Mouse (Mus musculus): Measurements from ENCODE around the gene Exoc6b. TPM values are rescaled to one million over a fixed set of nuclear protein-coding genes. Genes with fewer than 3 reads are reported as not detected.

Exoc6b gene
- polyA plus RNA-seq, 1 experiment from 2014 or later: 66.1 TPM

DNA sequence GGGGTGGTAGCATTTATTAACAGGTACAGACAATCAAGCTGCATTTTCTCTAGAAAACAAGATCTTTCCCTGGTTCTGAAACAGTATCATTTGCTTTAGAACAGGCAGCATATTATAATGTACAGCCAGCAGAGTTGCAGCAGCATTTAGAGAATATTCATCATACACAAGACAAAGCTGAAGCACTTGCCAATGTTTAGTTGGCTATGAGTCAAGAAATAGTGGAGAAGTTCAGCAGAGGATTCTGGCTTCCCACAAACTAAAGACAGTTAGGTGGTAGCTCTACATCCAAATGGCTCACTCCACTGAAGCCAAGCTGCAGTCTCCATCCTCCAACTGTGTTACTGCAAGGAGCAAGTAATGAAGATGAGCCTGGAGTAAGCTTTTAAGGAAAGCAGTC, 342.4 kb downstream of the Exoc6b start:
- no peaks in the 10 kb centered on the region for H3K27me3 ChIP-seq (replicated peaks; ENCODE audit: control insufficient read depth, insufficient read depth, low read length)
- no peak overlapping the region for H3K9ac ChIP-seq (replicated peaks; ENCODE audit: low read depth, low read length)
- no peaks in the 10 kb centered on the region; the same call in 1 of the 2 replicates for H3K9me3 ChIP-seq (ENCODE audit: control insufficient read depth, low read length)
- H3K4me3 ChIP-seq (replicated peaks; ENCODE audit: low read length): no peak overlapping the region
- no peak overlapping the region for H3K4me2 ChIP-seq (ENCODE audit: low read length)
- H3K27ac ChIP-seq (ENCODE audit: low read length): no peak overlapping the region
- no peaks in the 10 kb centered on the region for H3K36me3 ChIP-seq (ENCODE audit: control insufficient read depth, insufficient read depth)
- 0 out of 2 replicates have a peak, but pooled peaks cover 3% of the 10 kb centered on the region for H3K4me1 ChIP-seq (replicated peaks; ENCODE audit: control insufficient read depth, insufficient read depth, low read length)
- ATAC-seq: no peak

DNA sequence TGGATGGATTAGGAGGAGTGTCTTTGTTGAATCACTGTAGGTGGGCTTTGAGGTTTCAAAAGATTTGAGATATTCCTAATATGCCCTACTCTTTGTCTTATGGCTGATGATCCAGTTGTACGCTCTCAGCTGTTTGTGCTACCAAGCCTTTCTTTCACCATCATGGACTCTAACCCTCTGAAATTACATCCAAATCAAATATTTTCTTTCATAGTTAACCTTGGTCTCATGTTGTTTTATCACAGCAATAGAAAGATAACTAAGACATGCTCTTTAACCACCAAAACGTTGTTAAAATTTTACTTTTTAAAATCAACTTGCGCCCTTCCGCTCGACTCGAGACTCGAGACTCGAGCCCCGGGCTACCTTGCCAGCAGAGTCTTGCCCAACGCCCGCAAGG, 356.1 kb downstream of the Exoc6b start:
- no peak overlapping the region for H3K4me3 ChIP-seq (replicated peaks; ENCODE audit: low read length)
- H3K4me2 ChIP-seq (ENCODE audit: low read length): no peak overlapping the region
- H3K27me3 ChIP-seq (replicated peaks; ENCODE audit: control insufficient read depth, insufficient read depth, low read length): no peaks in the 10 kb centered on the region
- WGBS: 90% methylated on average over 11 of the region's 11 CpGs
- peaks cover 4% of the 10 kb centered on the region; the same call in 1 of the 2 replicates for H3K4me1 ChIP-seq (replicated peaks; ENCODE audit: control insufficient read depth, insufficient read depth, low read length)
- no peak overlapping the region for H3K9ac ChIP-seq (replicated peaks; ENCODE audit: low read depth, low read length)
- H3K36me3 ChIP-seq (ENCODE audit: control insufficient read depth, insufficient read depth): no peaks in the 10 kb centered on the region
- no peak for ATAC-seq
- H3K9me3 ChIP-seq (ENCODE audit: control insufficient read depth, low read length): no peaks in the 10 kb centered on the region
- H3K27ac ChIP-seq (ENCODE audit: low read length): no peak overlapping the region

DNA sequence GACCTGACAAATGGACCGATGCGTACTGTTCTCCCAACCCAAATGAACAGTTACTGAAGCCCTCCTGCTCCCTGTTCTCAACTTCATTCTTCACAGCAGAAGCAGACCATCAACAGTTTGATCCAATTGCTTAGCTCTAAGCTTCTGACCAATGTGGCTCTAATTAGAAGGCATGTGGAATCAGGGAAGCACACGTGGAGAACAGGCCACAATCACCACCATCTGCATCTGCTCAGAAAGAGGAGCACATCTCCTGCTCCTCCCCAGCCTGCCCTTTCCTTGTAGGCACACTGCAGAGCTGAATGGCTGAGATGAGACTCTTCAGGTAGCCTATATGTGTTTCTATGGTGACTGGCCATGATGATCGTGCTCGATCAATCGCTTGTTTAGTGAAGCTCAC, 358.5 kb downstream of the Exoc6b start:
- no peak overlapping the region for H3K4me3 ChIP-seq (replicated peaks; ENCODE audit: low read length)
- H3K36me3 ChIP-seq (ENCODE audit: control insufficient read depth, insufficient read depth): no peaks in the 10 kb centered on the region
- whole genome bisulfite sequencing: 90% methylated on average over 6 of the region's 6 CpGs
- H3K27ac ChIP-seq (ENCODE audit: low read length): no peak overlapping the region
- peaks cover 8% of the 10 kb centered on the region for H3K4me1 ChIP-seq (replicated peaks; ENCODE audit: control insufficient read depth, insufficient read depth, low read length)
- H3K27me3 ChIP-seq (replicated peaks; ENCODE audit: control insufficient read depth, insufficient read depth, low read length): no peaks in the 10 kb centered on the region
- H3K9me3 ChIP-seq (ENCODE audit: control insufficient read depth, low read length): no peaks in the 10 kb centered on the region
- no peak overlapping the region for H3K4me2 ChIP-seq (ENCODE audit: low read length)
- no peak overlapping the region for H3K9ac ChIP-seq (replicated peaks; ENCODE audit: low read depth, low read length)
- no peak for ATAC-seq

DNA sequence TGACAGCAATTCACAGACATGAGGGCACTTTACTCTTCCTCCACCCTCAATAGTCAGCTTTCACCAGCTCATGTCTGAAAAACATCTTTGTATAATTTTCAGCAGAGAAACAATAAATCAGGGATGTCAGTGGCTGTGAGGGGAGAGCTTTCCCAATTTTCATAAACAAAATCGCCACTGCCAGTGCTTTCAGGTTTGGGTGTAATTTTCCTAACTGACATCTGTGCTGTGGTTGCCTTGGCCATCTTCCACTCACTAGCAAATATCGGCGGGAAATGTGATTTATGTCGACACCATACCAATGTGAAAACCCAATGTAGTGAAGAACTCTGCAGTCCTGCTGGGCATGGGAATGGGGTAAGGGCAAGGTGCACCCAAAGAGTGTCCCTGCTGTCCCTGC, 360.7 kb downstream of the Exoc6b start:
- Histone ChIP-seq H3K9me3 (ENCODE audit: control insufficient read depth, low read length) (no peaks in the 10 kb centered on the region), H3K4me3 (replicated peaks; ENCODE audit: low read length) (no peak overlapping the region), H3K4me1 (replicated peaks; ENCODE audit: control insufficient read depth, insufficient read depth, low read length) (peaks cover 8% of the 10 kb centered on the region), H3K4me2 (ENCODE audit: low read length) (no peak overlapping the region), H3K9ac (replicated peaks; ENCODE audit: low read depth, low read length) (no peak overlapping the region), H3K36me3 (ENCODE audit: control insufficient read depth, insufficient read depth) (no peaks in the 10 kb centered on the region), H3K27ac (ENCODE audit: low read length) (no peak overlapping the region), H3K27me3 (replicated peaks; ENCODE audit: control insufficient read depth, insufficient read depth, low read length) (no peaks in the 10 kb centered on the region)
- no peak for ATAC-seq
- WGBS: 76% methylated on average over 4 of the region's 4 CpGs

DNA sequence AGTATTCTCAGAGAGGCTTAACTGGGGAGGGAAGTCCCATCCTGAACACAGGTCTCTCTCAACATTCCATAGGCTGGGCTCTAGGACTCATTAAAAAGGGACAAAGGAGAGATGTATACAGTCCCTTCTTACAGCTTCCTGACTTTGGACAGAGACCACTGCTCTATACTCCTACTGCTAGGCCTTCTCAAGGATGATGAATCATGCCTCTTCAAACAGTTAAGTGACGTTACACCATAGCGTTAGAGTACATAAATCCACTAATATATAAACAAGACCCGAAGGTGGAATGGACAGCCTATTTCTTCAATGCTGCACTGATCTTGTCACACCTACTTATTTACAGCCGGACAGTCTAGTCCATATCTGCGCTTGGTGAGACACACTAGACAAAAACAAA, 369.7 kb downstream of the Exoc6b start:
- H3K4me2 ChIP-seq (ENCODE audit: low read length): no peak overlapping the region
- no peaks in the 10 kb centered on the region for H3K27me3 ChIP-seq (replicated peaks; ENCODE audit: control insufficient read depth, insufficient read depth, low read length)
- no peak overlapping the region for H3K27ac ChIP-seq (ENCODE audit: low read length)
- H3K4me3 ChIP-seq (replicated peaks; ENCODE audit: low read length): no peak overlapping the region
- WGBS: 93% methylated on average over 5 of the region's 5 CpGs
- ATAC-seq: no peak
- no peak overlapping the region for H3K9ac ChIP-seq (replicated peaks; ENCODE audit: low read depth, low read length)
- no peaks in the 10 kb centered on the region for H3K9me3 ChIP-seq (ENCODE audit: control insufficient read depth, low read length)
- no peaks in the 10 kb centered on the region; the same call in 1 of the 2 replicates for H3K4me1 ChIP-seq (replicated peaks; ENCODE audit: control insufficient read depth, insufficient read depth, low read length)
- no peaks in the 10 kb centered on the region for H3K36me3 ChIP-seq (ENCODE audit: control insufficient read depth, insufficient read depth)

DNA sequence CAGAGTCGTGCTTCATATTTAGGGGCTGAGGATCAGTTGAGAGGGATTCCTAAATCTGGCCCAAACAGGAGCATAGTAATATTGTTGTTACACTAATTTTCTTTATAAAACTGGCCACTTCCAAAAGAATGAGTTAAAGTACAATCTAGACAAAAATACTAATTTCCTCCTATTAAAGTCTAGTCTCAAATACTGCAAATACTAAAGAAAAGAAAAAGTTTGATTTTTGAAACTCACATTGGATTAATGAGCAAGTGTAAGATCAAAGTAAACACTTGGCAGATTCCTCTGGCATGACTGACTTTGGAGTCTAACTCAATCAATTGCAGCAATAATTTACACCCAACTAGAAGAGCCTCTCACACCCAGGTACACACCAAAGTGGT, 371.0 kb downstream of the Exoc6b start:
- Histone ChIP-seq H3K27me3 (replicated peaks; ENCODE audit: control insufficient read depth, insufficient read depth, low read length) (no peaks in the 10 kb centered on the region), H3K36me3 (ENCODE audit: control insufficient read depth, insufficient read depth) (no peaks in the 10 kb centered on the region), H3K27ac (ENCODE audit: low read length) (no peak overlapping the region), H3K4me2 (ENCODE audit: low read length) (no peak overlapping the region), H3K4me3 (replicated peaks; ENCODE audit: low read length) (no peak overlapping the region), H3K9me3 (ENCODE audit: control insufficient read depth, low read length) (no peaks in the 10 kb centered on the region), H3K9ac (replicated peaks; ENCODE audit: low read depth, low read length) (no peak overlapping the region), H3K4me1 (replicated peaks; ENCODE audit: control insufficient read depth, insufficient read depth, low read length) (peaks cover 2% of the 10 kb centered on the region)
- no peak for ATAC-seq
- WGBS: 42% methylated on average over 1 of the region's 1 CpGs

DNA sequence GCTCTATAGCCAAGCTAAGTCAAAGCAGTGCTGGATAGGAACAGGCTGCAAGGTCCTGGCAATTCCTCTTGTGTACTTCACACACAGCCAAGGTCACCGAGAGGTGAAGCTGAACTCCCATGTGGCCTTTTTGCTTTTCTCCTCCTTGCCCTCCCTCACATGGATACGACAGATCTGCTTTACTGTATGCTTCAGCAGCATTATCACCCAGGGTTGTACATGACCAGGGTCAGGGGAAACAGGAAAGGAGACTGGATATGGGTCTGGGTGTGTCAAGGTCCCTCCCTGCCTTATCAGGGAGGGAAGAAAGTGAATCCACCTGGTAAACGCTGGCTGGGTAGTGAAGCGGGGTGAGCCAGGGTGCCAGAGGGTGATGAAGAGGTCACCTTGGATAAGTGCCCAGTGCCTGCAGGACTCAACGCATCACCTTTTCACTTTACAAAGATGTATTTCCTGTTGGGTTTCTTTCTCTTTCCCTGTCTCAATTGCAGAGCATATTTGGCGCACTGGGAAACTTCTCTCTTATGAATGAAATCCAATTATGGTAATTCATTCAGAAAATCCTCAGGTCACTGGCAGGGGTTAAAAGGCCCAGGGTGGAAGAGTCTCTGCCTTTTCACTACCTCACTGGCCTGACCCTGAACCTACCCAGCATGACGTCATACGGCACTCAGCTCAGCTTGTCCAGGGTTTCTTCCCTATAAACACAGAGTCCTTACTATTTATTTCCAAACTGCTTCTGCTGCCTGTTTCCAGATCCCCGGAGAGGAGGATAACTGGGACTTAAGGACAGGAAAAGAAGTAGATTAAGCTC, 371.6 kb downstream of the Exoc6b start:
- Histone ChIP-seq H3K9me3 (ENCODE audit: control insufficient read depth, low read length) (no peaks in the 10 kb centered on the region), H3K36me3 (ENCODE audit: control insufficient read depth, insufficient read depth) (no peaks in the 10 kb centered on the region), H3K4me3 (replicated peaks; ENCODE audit: low read length) (no peak overlapping the region), H3K4me1 (replicated peaks; ENCODE audit: control insufficient read depth, insufficient read depth, low read length) (peaks cover 2% of the 10 kb centered on the region), H3K9ac (replicated peaks; ENCODE audit: low read depth, low read length) (no peak overlapping the region), H3K27ac (ENCODE audit: low read length) (no peak overlapping the region), H3K27me3 (replicated peaks; ENCODE audit: control insufficient read depth, insufficient read depth, low read length) (no peaks in the 10 kb centered on the region), H3K4me2 (ENCODE audit: low read length) (no peak overlapping the region)
- 53% methylated on average over 9 of the region's 9 CpGs for WGBS
- ATAC-seq: no peak

DNA sequence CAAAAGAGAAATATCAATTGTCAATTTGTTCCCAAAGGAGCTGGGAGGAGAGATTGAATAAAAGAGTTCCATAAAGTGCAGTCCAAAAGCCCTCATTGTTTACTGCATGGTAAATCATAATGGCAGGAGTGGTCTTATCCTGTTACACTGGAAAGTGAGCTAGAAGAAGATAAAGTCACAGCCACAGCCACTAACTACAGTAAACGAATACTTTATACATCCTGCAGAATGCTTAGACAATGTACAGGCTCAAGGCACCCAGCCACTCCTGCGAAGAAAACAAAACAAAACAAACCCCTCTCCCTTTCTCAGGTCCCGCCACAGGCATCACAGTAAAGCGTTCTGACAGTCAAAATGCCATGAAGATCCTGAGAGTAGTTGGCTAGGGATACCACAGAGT, 375.5 kb downstream of the Exoc6b start:
- Histone ChIP-seq H3K36me3 (ENCODE audit: control insufficient read depth, insufficient read depth) (no peaks in the 10 kb centered on the region), H3K4me3 (replicated peaks; ENCODE audit: low read length) (no peak overlapping the region), H3K4me1 (replicated peaks; ENCODE audit: control insufficient read depth, insufficient read depth, low read length) (peaks cover 2% of the 10 kb centered on the region), H3K9me3 (ENCODE audit: control insufficient read depth, low read length) (no peaks in the 10 kb centered on the region), H3K4me2 (ENCODE audit: low read length) (no peak overlapping the region), H3K27me3 (replicated peaks; ENCODE audit: control insufficient read depth, insufficient read depth, low read length) (no peaks in the 10 kb centered on the region), H3K9ac (replicated peaks; ENCODE audit: low read depth, low read length) (no peak overlapping the region), H3K27ac (ENCODE audit: low read length) (no peak overlapping the region)
- ATAC-seq: no peak
- 47% methylated on average over 4 of the region's 4 CpGs for WGBS

DNA sequence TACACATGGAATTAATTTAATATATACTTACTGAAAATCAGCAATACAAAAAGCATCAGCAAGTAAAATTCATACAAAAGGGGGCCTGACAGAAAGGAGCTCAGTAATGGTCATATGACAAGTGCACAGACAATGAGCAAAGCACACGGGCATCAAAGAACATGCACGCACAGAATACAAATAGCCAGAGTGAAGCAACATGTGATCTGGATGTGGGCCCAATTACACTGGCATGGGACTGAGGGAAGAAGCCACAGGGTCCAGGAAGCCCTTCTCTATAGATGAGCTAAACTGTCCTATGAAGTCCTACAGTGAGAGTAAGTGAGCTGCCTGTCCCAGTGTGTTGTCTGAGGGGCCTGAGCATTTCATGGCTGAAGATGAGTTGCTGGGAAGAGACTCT, 376.1 kb downstream of the Exoc6b start:
- H3K4me1 ChIP-seq (replicated peaks; ENCODE audit: control insufficient read depth, insufficient read depth, low read length): peaks cover 2% of the 10 kb centered on the region
- H3K27me3 ChIP-seq (replicated peaks; ENCODE audit: control insufficient read depth, insufficient read depth, low read length): no peaks in the 10 kb centered on the region
- no peaks in the 10 kb centered on the region for H3K9me3 ChIP-seq (ENCODE audit: control insufficient read depth, low read length)
- H3K27ac ChIP-seq (ENCODE audit: low read length): no peak overlapping the region
- WGBS: 34% methylated on average over 2 of the region's 2 CpGs
- H3K4me3 ChIP-seq (replicated peaks; ENCODE audit: low read length): no peak overlapping the region
- no peak overlapping the region for H3K4me2 ChIP-seq (ENCODE audit: low read length)
- no peaks in the 10 kb centered on the region for H3K36me3 ChIP-seq (ENCODE audit: control insufficient read depth, insufficient read depth)
- ATAC-seq: no peak
- H3K9ac ChIP-seq (replicated peaks; ENCODE audit: low read depth, low read length): no peak overlapping the region

DNA sequence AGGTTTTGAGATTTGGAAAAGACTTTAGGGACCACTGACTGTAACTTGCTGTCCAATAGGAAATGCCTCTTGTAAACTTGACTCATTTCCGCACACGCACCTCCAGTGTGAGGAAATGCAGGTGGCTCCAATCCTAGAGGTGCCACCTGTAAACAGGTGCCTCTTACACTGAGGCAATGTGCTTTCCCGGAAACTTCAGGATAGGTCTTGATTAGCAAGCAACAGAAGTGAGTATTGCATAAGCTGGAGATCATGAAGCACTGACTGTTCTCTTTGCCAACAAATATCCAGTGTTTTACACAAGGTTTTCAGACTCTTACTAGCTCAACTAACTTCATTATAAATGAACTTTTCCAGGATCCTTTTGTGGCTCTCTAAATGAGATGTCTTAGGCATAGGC, 377.4 kb downstream of the Exoc6b start:
- H3K4me2 ChIP-seq (ENCODE audit: low read length): no peak overlapping the region
- no peak overlapping the region for H3K4me3 ChIP-seq (replicated peaks; ENCODE audit: low read length)
- H3K4me1 ChIP-seq (replicated peaks; ENCODE audit: control insufficient read depth, insufficient read depth, low read length): peaks cover 2% of the 10 kb centered on the region; the same call in 1 of the 2 replicates
- no peaks in the 10 kb centered on the region for H3K9me3 ChIP-seq (ENCODE audit: control insufficient read depth, low read length)
- WGBS: 92% methylated on average over 3 of the region's 3 CpGs
- H3K27me3 ChIP-seq (replicated peaks; ENCODE audit: control insufficient read depth, insufficient read depth, low read length): no peaks in the 10 kb centered on the region
- ATAC-seq: no peak
- H3K9ac ChIP-seq (replicated peaks; ENCODE audit: low read depth, low read length): no peak overlapping the region
- H3K36me3 ChIP-seq (ENCODE audit: control insufficient read depth, insufficient read depth): no peaks in the 10 kb centered on the region
- H3K27ac ChIP-seq (ENCODE audit: low read length): no peak overlapping the region

Data from forebrain, embryonic 16.5 days (tissue).